In the genomic region with DNA sequence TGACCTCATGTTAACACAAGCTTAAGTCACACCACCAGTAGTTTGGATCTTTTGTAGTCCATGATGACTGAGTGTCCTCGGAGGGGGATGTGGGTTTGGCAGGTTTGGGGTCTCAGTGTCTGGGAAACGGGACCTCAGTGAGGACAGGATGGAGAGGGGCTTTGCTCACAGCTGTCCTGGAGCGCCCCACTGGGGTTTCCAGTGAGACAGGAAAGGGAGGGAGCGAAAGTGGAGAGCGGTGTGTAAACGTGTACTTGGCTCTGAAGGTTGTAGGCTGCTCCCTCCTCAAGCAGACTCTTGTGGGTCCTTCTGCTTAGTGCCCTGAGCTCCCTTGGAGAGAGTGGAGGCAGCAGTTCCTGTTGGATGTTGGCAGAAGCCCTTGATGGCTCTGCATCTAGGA, we compare ENCODE assay signal across 21 mouse cellular contexts. TPM values are rescaled to one million over a fixed set of nuclear protein-coding genes. Genes with fewer than 3 reads are reported as not detected.
A peak's percentile ranks its signal among the peaks of the same experiment; 100 is the strongest.
DNase-seq lines count a peak whose midpoint lies in the region; ATAC-seq lines count a peak whose summit lies in the region.
"Had no signal": no experiment of that assay in that cellular context is flagged by ENCODE, and none has a peak within 500 bp of the region (broad histone marks: within the 10 kb centered on the region; RNA-seq: fewer than 3 reads in every experiment).

No protein-coding gene starts in this region.

- peak; percentile 44 for DNase-seq in midbrain, embryonic 11.5 days (ENCODE audit: low spot score, missing footprints)
- no peak for DNase-seq in midbrain, embryonic 14.5 days
- DNase-seq in T-cell, adult 2 months (ENCODE audit: low spot score): peak; percentile 76
- DNase-seq in naive thymus-derived CD4-positive, alpha-beta T cell, adult 2 months (ENCODE audit: low read depth): peak; percentile 69
- DNase-seq in cerebellum, adult 8-10 months: no peak
- no peak for DNase-seq in adrenal gland, adult 8-10 months
- DNase-seq in cerebellum, postnatal 14 days: no peak
- DNase-seq: adrenal gland, postnatal 36 days; cerebellum, adult 9-10 months; gastrocnemius, postnatal 36 days; kidney, adult 8-10 months; kidney, postnatal 36 days; lung, adult 18-20 months had no signal

- no peak overlapping the region for H3K4me2 ChIP-seq in midbrain, embryonic 11.5 days
- no peak overlapping the region for H3K4me2 ChIP-seq in midbrain, embryonic 14.5 days (ENCODE audit: low read length)
- H3K4me2 ChIP-seq: embryonic facial prominence, embryonic 15.5 days; limb, embryonic 15.5 days had no signal

- no peak overlapping the region for H3K4me3 ChIP-seq in midbrain, embryonic 11.5 days (ENCODE audit: low read depth, low read length)
- no peak overlapping the region for H3K4me3 ChIP-seq in midbrain, embryonic 14.5 days (replicated peaks; ENCODE audit: low read depth, low read length)
- H3K4me3 ChIP-seq: embryonic facial prominence, embryonic 15.5 days; heart, embryonic 10.5 days; limb, embryonic 15.5 days had no signal

- 73% methylated on average over 6 of the region's 6 CpGs for WGBS in midbrain, embryonic 11.5 days
- 77% methylated on average over 6 of the region's 6 CpGs for WGBS in midbrain, embryonic 14.5 days

- H3K4me1 ChIP-seq in midbrain, embryonic 11.5 days (ENCODE audit: control insufficient read depth, insufficient read depth, low read length): peaks cover 8% of the 10 kb centered on the region
- 0 out of 2 replicates have a peak, but pooled peaks cover 8% of the 10 kb centered on the region for H3K4me1 ChIP-seq in midbrain, embryonic 14.5 days (ENCODE audit: control insufficient read depth, insufficient read depth, low read length)

- no peaks in the 10 kb centered on the region for H3K36me3 ChIP-seq in midbrain, embryonic 11.5 days (ENCODE audit: control insufficient read depth, insufficient read depth, low read length)
- H3K36me3 ChIP-seq in midbrain, embryonic 14.5 days (ENCODE audit: control insufficient read depth, insufficient read depth, low read length): no peaks in the 10 kb centered on the region
- H3K36me3 ChIP-seq: embryonic facial prominence, embryonic 15.5 days; heart, embryonic 10.5 days; limb, embryonic 15.5 days had no signal

- ATAC-seq in midbrain, embryonic 11.5 days (ENCODE audit: low FRiP score): no peak
- no peak for ATAC-seq in midbrain, embryonic 14.5 days (ENCODE audit: low FRiP score, low TSS enrichment)
- ATAC-seq: hindbrain, postnatal 0 days; midbrain, embryonic 16.5 days had no signal

- H3K9me3 ChIP-seq in midbrain, embryonic 11.5 days (ENCODE audit: control insufficient read depth, low read length): no peaks in the 10 kb centered on the region
- no peaks in the 10 kb centered on the region for H3K9me3 ChIP-seq in midbrain, embryonic 14.5 days (ENCODE audit: control insufficient read depth, low read length)
- H3K9me3 ChIP-seq: embryonic facial prominence, embryonic 15.5 days; heart, embryonic 10.5 days; limb, embryonic 15.5 days had no signal

- H3K27me3 ChIP-seq in midbrain, embryonic 11.5 days (ENCODE audit: control insufficient read depth, insufficient read depth, low read length): peaks cover 8% of the 10 kb centered on the region; the same call in 1 of the 2 replicates
- H3K27me3 ChIP-seq in midbrain, embryonic 14.5 days (ENCODE audit: control insufficient read depth, insufficient read depth, low read length): peaks cover 5% of the 10 kb centered on the region
- H3K27me3 ChIP-seq: embryonic facial prominence, embryonic 15.5 days; limb, embryonic 15.5 days had no signal

- no peak overlapping the region for H3K9ac ChIP-seq in midbrain, embryonic 11.5 days (ENCODE audit: low read length)
- no peak overlapping the region for H3K9ac ChIP-seq in midbrain, embryonic 14.5 days (replicated peaks; ENCODE audit: low read length)
- H3K9ac ChIP-seq: embryonic facial prominence, embryonic 15.5 days; limb, embryonic 15.5 days had no signal

- no peak overlapping the region for H3K27ac ChIP-seq in midbrain, embryonic 11.5 days (ENCODE audit: low read depth, low read length)
- H3K27ac ChIP-seq in midbrain, embryonic 14.5 days (replicated peaks; ENCODE audit: low read depth, low read length): no peak overlapping the region
- H3K27ac ChIP-seq: embryonic facial prominence, embryonic 15.5 days; heart, embryonic 10.5 days; hindbrain, postnatal 0 days had no signal

RNA-seq across cellular contexts. Expression of a gene that starts 5.3 kb away (rescaled TPM):
- 0.18 TPM in 1 of 2 replicates, not detected in the other for polyA plus RNA-seq in midbrain, embryonic 11.5 days (2014; fragmentation: Nextera tagmentation; extraction: Ambion mirVana)
- 0.08 TPM in 1 of 2 replicates, not detected in the other for polyA plus RNA-seq in midbrain, embryonic 14.5 days (2014; fragmentation: Nextera tagmentation; extraction: Ambion mirVana)
- under 1 TPM; 0.12 to 0.17 (median 0.15) TPM for total RNA-seq in adrenal gland, adult 8-10 months (2022)

RNA-seq across cellular contexts. Expression of a gene that starts 14.9 kb away (rescaled TPM):
- polyA plus RNA-seq in midbrain, embryonic 11.5 days (2014; fragmentation: Nextera tagmentation; extraction: Ambion mirVana): not detected in 2 replicates
- polyA plus RNA-seq in midbrain, embryonic 14.5 days (2014; fragmentation: Nextera tagmentation; extraction: Ambion mirVana): not detected in 2 replicates
- total RNA-seq in adrenal gland, adult 8-10 months (2022): under 1 TPM in 1 of 4 experiments, not detected in 3; 0.59 TPM
- total RNA-seq: adrenal gland, postnatal 36 days; hematopoietic stem cell, adult 5-6 weeks had no signal
- polyA plus RNA-seq: embryonic facial prominence, embryonic 15.5 days; forebrain, embryonic 11.5 days; heart, embryonic 10.5 days; hindbrain, postnatal 0 days; midbrain, embryonic 16.5 days; neural tube, embryonic 11.5 days had no signal

Comparison
In these comparisons a context has a peak if more than half of its experiments do, and no peak if none do; other contexts are left out.
1. DNase-seq: peak in midbrain, embryonic 11.5 days (single experiment), T-cell, adult 2 months (single experiment) and naive thymus-derived CD4-positive, alpha-beta T cell, adult 2 months (single experiment); none in midbrain, embryonic 14.5 days (single experiment), cerebellum, adult 8-10 months (single experiment), adrenal gland, adult 8-10 months (single experiment) and cerebellum, postnatal 14 days (0 of 2).